Mouse (Mus musculus) activated CD4-positive, CD25-positive, alpha-beta regulatory T cell, adult 9 weeks (primary cell): Measurements from ENCODE around the gene Gm16368. TPM values are rescaled to one million over a fixed set of nuclear protein-coding genes. Genes with fewer than 3 reads are reported as not detected.

ENCODE experiments used
- polyA plus RNA-seq: library from polyadenylated mRNA; unstranded; fragments of 100-300 nt; shearing (Covaris generic); gene quantifications from one replicate; pipeline ENCODE4 v1.2.1, GENCODE M21; 2017

The Gm16368 gene
- not detected for polyA plus RNA-seq

DNA sequence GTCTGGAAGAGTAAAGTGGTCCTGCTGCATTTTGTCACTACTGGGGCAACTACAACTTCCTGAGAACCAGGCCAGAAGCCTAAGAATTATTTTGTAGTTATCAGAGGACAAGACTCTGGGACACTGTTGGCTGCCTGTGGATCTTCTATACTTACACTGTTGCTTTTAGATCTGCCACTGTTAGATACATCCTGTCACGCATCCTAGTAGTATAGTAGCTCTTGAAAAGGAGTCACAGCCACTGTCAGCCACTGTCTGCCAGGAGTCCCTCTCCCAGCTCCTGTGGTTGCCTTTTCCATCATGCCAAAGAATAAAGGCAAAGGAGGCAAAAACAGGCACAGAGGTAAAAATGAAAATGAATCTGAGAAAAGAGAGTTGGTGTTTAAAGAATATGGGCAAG is at the start of gene Gm16368:
Gene Gm16368, plus strand, starts transcription at position 301 of the 400 bp plus-strand sequence.

Other genes starting within 250 kb of the Gm16368 start
- gene Gm2001, start 241.4 kb upstream of the Gm16368 start, polyA plus RNA-seq: not detected
- not detected for gene Gm2016, start 209.6 kb upstream of the Gm16368 start, polyA plus RNA-seq
- gene Gm2022, start 188.3 kb upstream of the Gm16368 start, polyA plus RNA-seq: not detected
- gene Gm2035, start 163.8 kb upstream of the Gm16368 start, polyA plus RNA-seq: not detected
- not detected for gene Gm2042, start 129.6 kb upstream of the Gm16368 start, polyA plus RNA-seq
- gene Gm2075, start 71.8 kb upstream of the Gm16368 start, polyA plus RNA-seq: not detected
- not detected for gene Gm6803, start 64.9 kb upstream of the Gm16368 start, polyA plus RNA-seq
- gene Gm2056, start 56.7 kb upstream of the Gm16368 start, polyA plus RNA-seq: not detected
- not detected for gene Gm10436, start 98.4 kb downstream of the Gm16368 start, polyA plus RNA-seq
- gene Gm8332, start 166.4 kb downstream of the Gm16368 start, polyA plus RNA-seq: not detected
- not detected for gene Gm5662, start 190.8 kb downstream of the Gm16368 start, polyA plus RNA-seq
- not detected for gene Gm5039, start 240.3 kb downstream of the Gm16368 start, polyA plus RNA-seq